Comparison of ENCODE assay signal across 25 mouse cellular contexts in the genomic region with DNA sequence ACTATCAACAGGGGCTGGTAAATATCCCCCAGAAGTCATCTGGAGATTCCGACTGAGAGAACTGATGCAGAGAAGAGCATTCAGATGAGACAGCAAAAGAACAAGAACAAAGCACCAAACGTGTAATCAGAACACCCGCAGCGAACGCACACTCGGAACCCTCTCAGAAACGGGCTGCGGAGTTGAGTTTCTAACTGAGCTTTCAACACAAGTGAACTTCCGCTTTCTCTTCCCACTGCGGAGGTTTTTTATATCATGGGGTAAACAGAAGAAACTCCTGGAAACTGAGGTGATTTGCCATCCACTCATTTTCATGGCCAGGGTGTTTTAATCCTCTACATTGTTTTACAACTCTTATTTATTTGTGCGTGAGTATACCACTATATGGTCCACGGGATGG. TPM values are rescaled to one million over a fixed set of nuclear protein-coding genes. Genes with fewer than 3 reads are reported as not detected.
"Had no signal": no experiment of that assay in that cellular context is flagged by ENCODE, and none has a peak within 500 bp of the region (broad histone marks: within the 10 kb centered on the region; RNA-seq: fewer than 3 reads in every experiment).

No protein-coding gene starts in this region.

- DNase-seq: cerebellum, adult 9-10 months; cerebellum, adult 9-11 months; cerebellum, postnatal 10 days; cerebellum, postnatal 14 days; cerebellum, postnatal 25 days; cerebellum, postnatal 36 days; forebrain, postnatal 0 days; gastrocnemius, adult 2 months; gastrocnemius, postnatal 10 days; gastrocnemius, postnatal 14 days; gastrocnemius, postnatal 25 days; gastrocnemius, postnatal 36 days; heart, adult 11 months; heart, adult 18-20 months; heart, adult 2 months had no signal

- ATAC-seq: forebrain, embryonic 13.5 days; forebrain, embryonic 14.5 days; forebrain, embryonic 15.5 days; forebrain, embryonic 16.5 days; forebrain, postnatal 0 days had no signal

RNA-seq across cellular contexts. Expression of a gene that starts 22.4 kb away (rescaled TPM):
- total RNA-seq: common myeloid progenitor, adult 5-6 weeks; forebrain, postnatal 0 days; gastrocnemius, adult 18-20 months; gastrocnemius, adult 2 months; gastrocnemius, adult 8-10 months; gastrocnemius, postnatal 10 days; gastrocnemius, postnatal 14 days; gastrocnemius, postnatal 25 days; gastrocnemius, postnatal 36 days; gastrocnemius, postnatal 4 days; granulocyte monocyte progenitor cell, adult 5-6 weeks; heart, adult 18-20 months; heart, adult 2 months; heart, adult 8-10 months had no signal

RNA-seq across cellular contexts. Expression of a gene that starts 34.4 kb away (rescaled TPM):
- total RNA-seq: forebrain, postnatal 0 days; gastrocnemius, postnatal 4 days; granulocyte monocyte progenitor cell, adult 5-6 weeks had no signal

RNA-seq across cellular contexts. Expression of a gene that starts 47.4 kb away (rescaled TPM):
- total RNA-seq: gastrocnemius, adult 18-20 months; gastrocnemius, adult 2 months; gastrocnemius, adult 8-10 months; gastrocnemius, postnatal 14 days; gastrocnemius, postnatal 25 days; gastrocnemius, postnatal 36 days; heart, adult 18-20 months had no signal
